Mouse (Mus musculus): ENCODE results near the gene Tmem40. TPM values are rescaled to one million over a fixed set of nuclear protein-coding genes. Genes with fewer than 3 reads are reported as not detected.

Gene Tmem40
- total RNA-seq, 2 experiments from 2014 or later = 12.3 to 25.3 TPM

Other genes starting within 250 kb of the Tmem40 start
- gene Tsen2, start 217.7 kb downstream of the Tmem40 start, total RNA-seq (2014; fragmentation: Nextera tagmentation) = 9.4 and 16.0 TPM in 2 replicates
- 23.1 and 24.3 TPM in 2 replicates for gene Tsen2, start 217.7 kb downstream of the Tmem40 start, total RNA-seq (2017)
- not detected in 2 replicates for gene Mkrn2os, start 169.8 kb downstream of the Tmem40 start, total RNA-seq (2014; fragmentation: Nextera tagmentation)
- gene Mkrn2os, start 169.8 kb downstream of the Tmem40 start, total RNA-seq (2017) = not detected in 2 replicates
- 17.5 and 20.1 TPM in 2 replicates for gene Mkrn2, start 160.5 kb downstream of the Tmem40 start, total RNA-seq (2014; fragmentation: Nextera tagmentation)
- gene Mkrn2, start 160.5 kb downstream of the Tmem40 start, total RNA-seq (2017) = 18.8 and 32.8 TPM in 2 replicates
- gene Raf1, start 85.8 kb downstream of the Tmem40 start, total RNA-seq (2014; fragmentation: Nextera tagmentation) = 116 and 120 TPM in 2 replicates
- gene Raf1, start 85.8 kb downstream of the Tmem40 start, total RNA-seq (2017) = 60.2 and 65.5 TPM in 2 replicates
- 2.2 and 2.9 TPM in 2 replicates for gene Cand2, start 12.1 kb upstream of the Tmem40 start, total RNA-seq (2014; fragmentation: Nextera tagmentation)
- gene Cand2, start 12.1 kb upstream of the Tmem40 start, total RNA-seq (2017) = 0.95 and 1.2 TPM in 2 replicates
- 4,964 and 5,314 TPM in 2 replicates for gene Rpl32, start 46.3 kb upstream of the Tmem40 start, total RNA-seq (2014; fragmentation: Nextera tagmentation)
- gene Rpl32, start 46.3 kb upstream of the Tmem40 start, total RNA-seq (2017) = 4,316 and 4,490 TPM in 2 replicates
- gene Efcab12, start 76.0 kb upstream of the Tmem40 start, total RNA-seq (2014; fragmentation: Nextera tagmentation) = not detected in 2 replicates
- 0.21 and 0.26 TPM in 2 replicates for gene Efcab12, start 76.0 kb upstream of the Tmem40 start, total RNA-seq (2017)
- 25.2 and 31.1 TPM in 2 replicates for gene Mbd4, start 91.0 kb upstream of the Tmem40 start, total RNA-seq (2014; fragmentation: Nextera tagmentation)
- gene Mbd4, start 91.0 kb upstream of the Tmem40 start, total RNA-seq (2017) = 16.5 and 22.9 TPM in 2 replicates
- 4.0 and 7.1 TPM in 2 replicates for gene Ift122, start 91.1 kb upstream of the Tmem40 start, total RNA-seq (2014; fragmentation: Nextera tagmentation)
- gene Ift122, start 91.1 kb upstream of the Tmem40 start, total RNA-seq (2017) = 4.6 and 5.7 TPM in 2 replicates
- not detected in 2 replicates for gene Rho, start 169.3 kb upstream of the Tmem40 start, total RNA-seq (2014; fragmentation: Nextera tagmentation)
- not detected in 2 replicates for gene Rho, start 169.3 kb upstream of the Tmem40 start, total RNA-seq (2017)
- gene H1foo, start 182.5 kb upstream of the Tmem40 start, total RNA-seq (2014; fragmentation: Nextera tagmentation) = not detected in 2 replicates
- not detected in 2 replicates for gene H1foo, start 182.5 kb upstream of the Tmem40 start, total RNA-seq (2017)
- gene Plxnd1, start 232.6 kb upstream of the Tmem40 start, total RNA-seq (2014; fragmentation: Nextera tagmentation) = 29.1 and 38.2 TPM in 2 replicates
- gene Plxnd1, start 232.6 kb upstream of the Tmem40 start, total RNA-seq (2017) = 43.3 and 46.6 TPM in 2 replicates

Data from granulocyte monocyte progenitor cell, adult 5-6 weeks (primary cell).